Mouse (Mus musculus) cerebellum, adult (tissue): Measurements from ENCODE around the gene Adgrg3.

Experiments
- ATAC-seq: cut with Nextera tagmentation; 2 replicates; pipeline ENCODE4 v1.9.2; 2017; ENCODE audit warnings: mild to moderate bottlenecking, moderate library complexity, mixed read lengths; ENCODE audit not compliant: insufficient number of reproducible peaks, low FRiP score, low TSS enrichment

The Adgrg3 gene

DNA sequence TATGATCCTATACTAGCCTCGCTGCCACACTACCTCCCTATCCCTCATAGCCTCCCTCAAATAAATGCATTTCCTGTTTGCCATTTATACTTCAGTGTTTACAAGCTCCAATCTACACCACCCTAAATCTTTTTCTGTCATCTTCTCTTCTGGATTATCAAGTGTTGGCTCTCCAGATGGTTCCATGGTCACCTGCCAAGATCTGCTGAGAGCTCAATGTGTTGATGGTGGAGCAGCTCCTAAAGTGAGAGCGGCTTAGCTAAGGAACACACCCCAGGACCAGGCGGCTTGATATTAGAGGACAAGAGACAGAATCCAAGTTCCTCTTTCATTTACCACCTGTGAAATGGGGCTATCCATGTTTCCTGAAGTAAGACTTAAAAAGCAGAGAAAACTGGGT is 60.6 kb downstream of the Adgrg3 start:
- no peak for ATAC-seq

GRCm38 (mm10) chr8:95079305-95079704 is 61.8 kb downstream of the Adgrg3 start:
- ATAC-seq: no peak

- peak; percentile 90 for ATAC-seq
Observed at GRCm38 (mm10) chr8:95080381-95081341, 63.2 kb downstream of the Adgrg3 start, which contains the start of gene Katnb1. Gene Katnb1 (plus strand): TSS chr8:95081186.

DNA sequence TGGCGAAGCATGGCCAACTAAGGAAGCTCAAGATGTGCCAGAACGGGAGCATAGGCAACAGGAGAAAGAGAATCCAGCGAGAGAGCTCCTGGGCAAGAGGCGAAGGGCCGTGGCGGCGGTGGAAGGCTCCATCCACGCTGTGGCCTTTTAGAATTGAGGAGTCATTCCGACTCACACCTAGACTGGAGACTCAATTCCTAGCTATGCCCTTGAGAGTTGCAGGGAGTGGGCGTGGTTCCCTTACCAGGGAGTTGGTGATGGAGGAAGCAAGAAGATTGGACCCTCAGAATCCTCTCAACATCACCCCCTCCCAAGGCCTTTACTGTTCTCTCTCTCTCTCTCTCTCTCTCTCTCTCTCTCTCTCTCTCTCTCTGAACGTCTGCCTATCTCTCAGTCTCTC is 64.2 kb downstream of the Adgrg3 start:
- ATAC-seq: no peak

- no peak for ATAC-seq
Observed at GRCm38 (mm10) chr8:95084261-95084660, 66.8 kb downstream of the Adgrg3 start.

GRCm38 (mm10) chr8:95084744-95085431 is 67.4 kb downstream of the Adgrg3 start:
- ATAC-seq: no peak

DNA sequence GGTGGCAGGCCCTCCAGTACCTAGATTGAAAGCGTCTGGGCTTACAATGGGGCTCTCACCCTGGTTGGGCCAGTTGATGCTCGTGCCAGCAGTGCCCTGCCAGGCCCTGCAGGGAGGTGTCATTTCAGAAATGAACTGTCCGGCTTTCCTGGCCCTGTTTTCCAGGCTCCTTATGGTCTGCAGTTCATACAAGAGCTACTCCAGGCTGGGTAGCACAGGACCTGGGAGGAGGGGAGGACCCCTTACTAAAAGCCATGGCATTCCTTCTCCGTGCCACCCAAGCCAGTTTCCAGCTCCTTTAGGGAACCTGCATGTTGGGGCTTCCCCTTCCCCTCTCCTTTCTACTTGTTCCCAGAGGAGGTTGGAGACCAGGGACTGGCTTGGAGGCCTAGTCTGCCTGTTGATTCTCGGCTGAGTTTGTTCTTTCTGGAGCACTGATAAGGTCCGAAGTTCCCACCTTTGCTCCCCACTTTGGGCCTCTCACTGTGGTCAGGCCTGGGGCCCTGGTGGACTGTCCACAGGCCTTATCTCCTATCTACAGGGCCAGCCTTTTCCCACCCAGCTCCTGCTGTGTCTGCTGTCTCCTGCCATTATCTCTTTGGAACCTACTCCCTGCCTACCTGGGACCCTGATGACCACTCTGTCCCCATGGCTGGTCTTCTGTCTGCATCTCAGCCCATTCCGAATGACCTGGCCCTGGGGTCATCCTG is 68.1 kb downstream of the Adgrg3 start:
- ATAC-seq: no peak

DNA sequence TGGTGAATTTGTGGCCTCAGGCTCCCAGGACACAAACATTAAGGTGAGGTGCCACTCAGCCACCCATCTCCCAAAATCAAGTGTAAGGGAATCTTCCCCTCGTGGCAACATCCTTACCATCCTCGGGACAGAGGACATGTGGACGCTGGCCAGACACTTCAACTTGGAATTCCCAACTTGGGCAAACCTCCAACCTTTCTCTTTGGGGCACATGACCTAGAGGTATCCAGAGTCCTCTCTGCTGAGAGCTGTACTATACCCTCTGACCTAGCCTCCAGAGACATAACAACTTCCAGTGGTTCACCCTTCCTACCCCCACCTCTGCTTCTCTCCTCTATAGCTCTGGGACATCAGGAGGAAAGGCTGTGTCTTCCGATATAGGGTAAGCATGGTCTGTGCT is 76.1 kb downstream of the Adgrg3 start:
- no peak for ATAC-seq
